7 mouse cellular contexts compared by ENCODE assay signal in genomic region chr2:154790656-154791483, GRCm38 (mm10). TPM values are rescaled to one million over a fixed set of nuclear protein-coding genes. Genes with fewer than 3 reads are reported as not detected.
DNase-seq lines count a peak whose midpoint lies in the region; ATAC-seq lines count a peak whose summit lies in the region.

Raly (plus strand) TSS chr2:154791096.
a (plus strand) TSS chr2:154791402.

- no peaks in the 10 kb centered on the region for H3K27me3 ChIP-seq in intestine, embryonic 16.5 days (replicated peaks; ENCODE audit: control insufficient read depth, insufficient read depth, low read length)
- H3K27me3 ChIP-seq in midbrain, embryonic 11.5 days (ENCODE audit: control insufficient read depth, insufficient read depth, low read length), result no peaks in the 10 kb centered on the region

- intact Hi-C loops in left cerebral cortex, postnatal 36 days (cut with DNase I), result loop anchor here (5.0 kb wide), 1 partner anchor 61 kb away; no protein-coding TSS in a partner anchor

- DNase-seq in adrenal gland, adult 8-10 months, result peak; percentile 99
- DNase-seq in embryo, embryonic 9.5 days (ENCODE audit: extremely low spot score), result peak; percentile 100
- DNase-seq in gastrocnemius, postnatal 4 days (ENCODE audit: low spot score in 2 of 2), result peak; percentile 97 to 98
- peak; percentile 94 for DNase-seq in left cerebral cortex, postnatal 36 days (ENCODE audit: low spot score in 2 of 2)
- DNase-seq in midbrain, embryonic 11.5 days (ENCODE audit: low spot score, missing footprints), result peak; percentile 100
- DNase-seq in skeletal muscle tissue, adult 2 months (ENCODE audit: low read depth, low spot score), result peak; percentile 98

- ATAC-seq in intestine, embryonic 16.5 days, result peak; percentile 98
- ATAC-seq in midbrain, embryonic 11.5 days (ENCODE audit: low FRiP score), result peak; percentile 96

- peak within 1 kb of the TSS; percentile 57 for H3K4me2 ChIP-seq in intestine, embryonic 16.5 days (ENCODE audit: low read depth, low read length)
- peak within 1 kb of the TSS; percentile 94 for H3K4me2 ChIP-seq in midbrain, embryonic 11.5 days

- H3K9ac ChIP-seq in intestine, embryonic 16.5 days (ENCODE audit: low read depth, low read length), result peak within 1 kb of the TSS; percentile 95
- H3K9ac ChIP-seq in midbrain, embryonic 11.5 days (ENCODE audit: low read length), result peak within 1 kb of the TSS; percentile 98

- no peaks in the 10 kb centered on the region for H3K9me3 ChIP-seq in intestine, embryonic 16.5 days (ENCODE audit: control insufficient read depth, low read length)
- no peaks in the 10 kb centered on the region for H3K9me3 ChIP-seq in midbrain, embryonic 11.5 days (ENCODE audit: control insufficient read depth, low read length)

- peaks cover 23% of the 10 kb centered on the region for H3K4me1 ChIP-seq in intestine, embryonic 16.5 days (ENCODE audit: control insufficient read depth, insufficient read depth, low read length)
- H3K4me1 ChIP-seq in midbrain, embryonic 11.5 days (ENCODE audit: control insufficient read depth, insufficient read depth, low read length), result peaks cover 33% of the 10 kb centered on the region

- peak within 1 kb of the TSS; percentile 97 for H3K4me3 ChIP-seq in intestine, embryonic 16.5 days (ENCODE audit: low read length)
- peak within 1 kb of the TSS; percentile 83 for H3K4me3 ChIP-seq in midbrain, embryonic 11.5 days (ENCODE audit: low read depth, low read length)

- under 1% methylated on average over 68 of the region's 89 CpGs for WGBS in intestine, embryonic 16.5 days
- under 1% methylated on average over 75 of the region's 89 CpGs for WGBS in midbrain, embryonic 11.5 days

- H3K36me3 ChIP-seq in intestine, embryonic 16.5 days (ENCODE audit: control insufficient read depth, insufficient read depth, low read length), result no peaks in the 10 kb centered on the region
- H3K36me3 ChIP-seq in midbrain, embryonic 11.5 days (ENCODE audit: control insufficient read depth, insufficient read depth, low read length), result no peaks in the 10 kb centered on the region

- H3K27ac ChIP-seq in intestine, embryonic 16.5 days (ENCODE audit: low read length), result peak within 1 kb of the TSS; percentile 98
- peak within 1 kb of the TSS; percentile 97 for H3K27ac ChIP-seq in midbrain, embryonic 11.5 days (ENCODE audit: low read depth, low read length)

RNA-seq across cellular contexts. Expression of gene Raly, which starts in this region (rescaled TPM):
- total RNA-seq in adrenal gland, adult 8-10 months (2022), result 100 to 1,000 TPM; 186 to 218 (median 200) TPM
- 100 to 1,000 TPM; 188 to 189 TPM for total RNA-seq in gastrocnemius, postnatal 4 days (2021)
- 30.6 and 34.0 TPM in 2 replicates for polyA plus RNA-seq in intestine, embryonic 16.5 days (2015; fragmentation: Nextera tagmentation; extraction: Ambion mirVana)
- total RNA-seq in left cerebral cortex, postnatal 36 days (2021), result 100 to 1,000 TPM in 1 of 2 experiments, 10 to 100 TPM in 1; 99.7 to 112 TPM
- 56.9 and 66.8 TPM in 2 replicates for polyA plus RNA-seq in midbrain, embryonic 11.5 days (2014; fragmentation: Nextera tagmentation; extraction: Ambion mirVana)

RNA-seq across cellular contexts. Expression of gene a, which starts in this region (rescaled TPM):
- total RNA-seq in adrenal gland, adult 8-10 months (2022), result not detected
- not detected for total RNA-seq in gastrocnemius, postnatal 4 days (2021)
- polyA plus RNA-seq in intestine, embryonic 16.5 days (2015; fragmentation: Nextera tagmentation; extraction: Ambion mirVana), result not detected in 2 replicates
- total RNA-seq in left cerebral cortex, postnatal 36 days (2021), result not detected
- polyA plus RNA-seq in midbrain, embryonic 11.5 days (2014; fragmentation: Nextera tagmentation; extraction: Ambion mirVana), result 0.36 and 0.40 TPM in 2 replicates

Comparison
In these comparisons a context has a peak if more than half of its experiments do, and no peak if none do; other contexts are left out.
1. Peak in every context shown above with its lines: DNase-seq, ATAC-seq, H3K4me3 ChIP-seq and H3K27ac ChIP-seq.